Mouse (Mus musculus) liver, embryonic 14.5 days (tissue): ENCODE data around the gene Myo18a.

Source experiments
- CTCF ChIP-seq: IDR thresholded peaks from 2 replicates; pipeline ENCODE4 v1.5.1; 2016; ENCODE audit warnings: antibody characterized with exemption, low read depth, control low read depth
- EP300 ChIP-seq: IDR thresholded peaks from 2 replicates; pipeline ENCODE4 v1.6.1; 2016; ENCODE audit warnings: antibody characterized with exemption, low read depth

DNA sequence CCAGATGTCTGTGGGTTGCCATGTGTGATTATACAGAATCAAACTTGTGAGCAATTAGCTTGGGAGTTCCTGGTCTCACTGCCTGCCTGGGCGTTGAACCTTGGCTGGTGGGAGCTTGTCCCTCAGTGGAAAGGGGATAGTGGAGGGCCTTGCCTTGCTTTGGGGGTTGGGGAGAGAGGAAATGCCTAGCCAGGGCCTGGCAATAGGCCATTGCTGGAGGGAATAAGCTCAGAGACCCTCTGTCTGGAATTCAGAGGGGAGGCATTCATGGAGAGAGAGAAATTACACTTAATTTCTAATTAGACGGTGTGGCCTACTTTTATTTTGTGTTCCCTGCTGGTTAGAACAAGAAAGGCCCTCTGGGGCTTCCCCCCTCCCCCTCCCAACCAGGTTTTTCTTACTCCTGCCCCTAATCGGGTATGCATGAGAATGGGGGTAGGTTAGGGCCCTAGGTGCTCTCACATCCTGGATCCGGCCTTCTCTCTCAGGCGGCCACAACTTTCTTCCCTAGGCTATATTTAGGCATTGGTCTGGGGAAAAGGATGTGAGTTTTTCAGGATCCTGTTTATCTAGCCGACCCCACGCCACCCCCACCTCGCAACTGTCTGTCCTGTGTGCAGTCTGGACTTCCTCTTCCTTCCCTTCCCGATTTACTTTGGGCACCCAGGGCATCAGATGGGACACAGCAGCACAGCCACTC lies 12.8 kb downstream of the Myo18a start:
- TF ChIP-seq EP300 = no peak
- TF ChIP-seq CTCF = no peak
